Mouse (Mus musculus): ENCODE measurements around the gene Tnfrsf18.

- TF ChIP-seq FLI1 (IDR thresholded peaks at IDR 0.05; ENCODE audit: low read length) (no peak), GATA1 (IDR thresholded peaks at IDR 0.05; ENCODE audit: borderline replicate concordance, low read length) (no peak)
These were observed 2.4 kb upstream of the Tnfrsf18 start for GRCm38 (mm10) chr4:156023520-156023919.

Measured in megakaryocyte, embryonic 14.5 days (primary cell).